Mouse (Mus musculus) kidney, embryonic 15.5 days (tissue): ENCODE results near the gene Cpped1. TPM values are rescaled to one million over a fixed set of nuclear protein-coding genes. Genes with fewer than 3 reads are reported as not detected.

ENCODE experiments used
- ATAC-seq: fragments of 200-750 bp; cut with Nextera tagmentation; replicated peaks from 2 replicates; pipeline ENCODE4 v1.8.0; 2017; ENCODE audit warnings: moderate TSS enrichment; ENCODE audit not compliant: low FRiP score
- H3K27ac ChIP-seq: fragments of 300-500 bp; sonication (generic); 2 replicates; pipeline ENCODE4 v1.5.1; 2015; ENCODE audit warnings: mild to moderate bottlenecking, inconsistent platforms
- H3K27me3 ChIP-seq: fragments of 300-500 bp; sonication (generic); 2 replicates; pipeline ENCODE4 v1.6.1; 2015; ENCODE audit warnings: inconsistent platforms
- H3K36me3 ChIP-seq: fragments of 300-500 bp; sonication (generic); 2 replicates; pipeline ENCODE4 v1.6.1; 2015; ENCODE audit warnings: inconsistent platforms
- H3K4me1 ChIP-seq: fragments of 300-500 bp; sonication (generic); 2 replicates; pipeline ENCODE4 v1.6.1; 2015; ENCODE audit warnings: inconsistent platforms
- H3K4me2 ChIP-seq: fragments of 300-500 bp; sonication (generic); 2 replicates; pipeline ENCODE4 v1.6.1; 2015; ENCODE audit warnings: moderate library complexity, mild to moderate bottlenecking, inconsistent platforms
- H3K4me3 ChIP-seq: fragments of 300-500 bp; sonication (generic); replicated peaks from 2 replicates; pipeline ENCODE4 v1.5.1; 2015; ENCODE audit warnings: mild to moderate bottlenecking, inconsistent platforms
- H3K9ac ChIP-seq: fragments of 300-500 bp; sonication (generic); 2 replicates; pipeline ENCODE4 v1.6.1; 2015; ENCODE audit warnings: mild to moderate bottlenecking, inconsistent platforms
- H3K9me3 ChIP-seq: fragments of 300-500 bp; sonication (generic); replicated peaks from 2 replicates; pipeline ENCODE4 v1.6.1; 2016; ENCODE audit warnings: inconsistent platforms
- WGBS: fragments of 180-500 bp; shearing (Covaris S2); methylation state at CpG from one replicate; pipeline ENCODE4 v1.1.7; 2015; ENCODE audit warnings: mixed read lengths; 5-methylcytosine and 5-hydroxymethylcytosine counted together
- polyA plus RNA-seq: library from polyadenylated mRNA; unstranded; fragments of >200 nt; fragmentation: Nextera tagmentation; extraction: Ambion mirVana; gene quantifications from 2 replicates; pipeline ENCODE4 v1.2.1, GENCODE M21; 2015

Cpped1 gene
- polyA plus RNA-seq, 1 experiment from 2014 or later, result 30.5 TPM

- Histone ChIP-seq H3K4me1 (no peaks in the 10 kb centered on the region), H3K27ac (no peak overlapping the region), H3K9ac (no peak overlapping the region), H3K27me3 (no peaks in the 10 kb centered on the region), H3K36me3 (no peaks in the 10 kb centered on the region), H3K9me3 (no peaks in the 10 kb centered on the region), H3K4me2 (no peak overlapping the region), H3K4me3 (no peak overlapping the region)
- whole genome bisulfite sequencing, result 85% methylated on average over 3 of the region's 3 CpGs
- ATAC-seq, result no peak
These were observed 118.8 kb downstream of the Cpped1 start for GRCm38 (mm10) chr16:11790476-11790875.

DNA sequence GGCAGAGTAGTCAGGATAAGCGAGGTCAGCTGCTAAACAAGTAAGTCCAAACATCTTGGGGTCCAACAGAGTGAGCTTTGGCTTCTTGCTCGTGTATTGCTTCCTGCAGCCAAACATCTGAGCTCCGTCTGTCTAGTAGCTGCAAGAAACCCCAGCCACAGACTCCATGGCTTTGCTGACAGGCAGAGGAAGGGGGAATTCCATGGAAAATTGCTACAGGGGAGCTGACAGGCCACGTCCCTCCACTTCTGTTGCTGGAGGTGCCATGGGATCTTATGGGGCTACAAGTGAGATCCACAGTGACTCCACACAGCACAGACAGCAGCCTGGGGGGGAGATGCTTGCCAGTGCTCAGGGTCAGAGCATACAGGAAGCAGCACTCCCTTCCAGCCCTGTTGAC lies 123.4 kb downstream of the Cpped1 start:
- Histone ChIP-seq H3K9me3 (no peaks in the 10 kb centered on the region), H3K36me3 (no peaks in the 10 kb centered on the region), H3K4me2 (no peak overlapping the region), H3K27ac (no peak overlapping the region), H3K4me3 (no peak overlapping the region), H3K27me3 (no peaks in the 10 kb centered on the region), H3K4me1 (no peaks in the 10 kb centered on the region), H3K9ac (no peak overlapping the region)
- ATAC-seq, result no peak
- WGBS, result 68% methylated on average over 4 of the region's 4 CpGs

- Histone ChIP-seq H3K4me2 (no peak overlapping the region), H3K27me3 (no peaks in the 10 kb centered on the region), H3K4me3 (no peak overlapping the region), H3K36me3 (no peaks in the 10 kb centered on the region), H3K9me3 (no peaks in the 10 kb centered on the region), H3K27ac (no peak overlapping the region), H3K4me1 (no peaks in the 10 kb centered on the region), H3K9ac (no peak overlapping the region)
- ATAC-seq, result no peak
- 73% methylated on average over 4 of the region's 4 CpGs for WGBS
These were observed 124.9 kb downstream of the Cpped1 start for GRCm38 (mm10) chr16:11784354-11784753.

DNA sequence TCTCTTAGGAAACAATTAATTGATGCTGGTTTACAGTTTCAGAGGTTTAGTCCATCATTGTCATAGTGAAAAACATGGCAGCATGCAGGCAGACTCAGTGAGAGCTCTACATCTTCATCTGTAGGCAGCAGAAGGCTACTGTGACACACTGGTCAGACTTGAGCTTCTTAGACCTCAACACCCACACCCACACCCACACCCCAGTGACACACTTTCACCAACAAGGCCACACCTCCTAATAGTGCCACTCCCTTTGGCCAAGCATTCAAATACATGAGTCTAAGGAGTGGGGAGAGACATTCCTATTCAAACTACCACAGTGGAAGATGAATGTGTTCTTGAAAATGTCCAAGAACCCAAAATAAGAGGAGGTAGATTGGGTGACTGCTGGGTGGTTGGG lies 125.9 kb downstream of the Cpped1 start:
- H3K4me1 ChIP-seq, result no peaks in the 10 kb centered on the region
- H3K4me3 ChIP-seq, result no peak overlapping the region
- no peaks in the 10 kb centered on the region for H3K36me3 ChIP-seq
- H3K4me2 ChIP-seq, result no peak overlapping the region
- H3K27me3 ChIP-seq, result no peaks in the 10 kb centered on the region
- no peak for ATAC-seq
- H3K9ac ChIP-seq, result no peak overlapping the region
- no peaks in the 10 kb centered on the region for H3K9me3 ChIP-seq
- H3K27ac ChIP-seq, result no peak overlapping the region

DNA sequence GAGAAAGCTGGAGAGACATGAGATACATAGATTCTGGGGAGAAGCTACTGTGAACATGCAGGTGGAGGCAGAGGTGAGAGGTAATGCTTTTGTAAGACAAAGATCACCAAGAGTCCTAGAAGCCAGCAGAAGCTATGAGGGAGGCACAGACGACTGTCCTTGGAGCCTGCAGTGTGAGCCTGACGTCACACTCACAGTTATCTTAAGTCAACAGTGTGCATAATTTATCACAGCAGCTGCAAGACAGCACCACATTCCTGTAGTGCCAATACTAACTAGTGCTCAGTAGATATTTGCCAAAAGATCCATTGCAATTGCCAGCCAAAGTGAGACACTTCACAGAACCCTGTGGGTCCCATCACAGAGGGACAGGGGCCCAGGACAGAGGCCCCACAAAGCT lies 127.2 kb downstream of the Cpped1 start:
- no peak overlapping the region for H3K27ac ChIP-seq
- no peaks in the 10 kb centered on the region for H3K27me3 ChIP-seq
- H3K9me3 ChIP-seq, result no peaks in the 10 kb centered on the region
- H3K4me3 ChIP-seq, result no peak overlapping the region
- WGBS, result 19% methylated on average over 2 of the region's 2 CpGs
- H3K4me2 ChIP-seq, result no peak overlapping the region
- no peak overlapping the region for H3K9ac ChIP-seq
- H3K4me1 ChIP-seq, result no peaks in the 10 kb centered on the region
- H3K36me3 ChIP-seq, result no peaks in the 10 kb centered on the region
- no peak for ATAC-seq

DNA sequence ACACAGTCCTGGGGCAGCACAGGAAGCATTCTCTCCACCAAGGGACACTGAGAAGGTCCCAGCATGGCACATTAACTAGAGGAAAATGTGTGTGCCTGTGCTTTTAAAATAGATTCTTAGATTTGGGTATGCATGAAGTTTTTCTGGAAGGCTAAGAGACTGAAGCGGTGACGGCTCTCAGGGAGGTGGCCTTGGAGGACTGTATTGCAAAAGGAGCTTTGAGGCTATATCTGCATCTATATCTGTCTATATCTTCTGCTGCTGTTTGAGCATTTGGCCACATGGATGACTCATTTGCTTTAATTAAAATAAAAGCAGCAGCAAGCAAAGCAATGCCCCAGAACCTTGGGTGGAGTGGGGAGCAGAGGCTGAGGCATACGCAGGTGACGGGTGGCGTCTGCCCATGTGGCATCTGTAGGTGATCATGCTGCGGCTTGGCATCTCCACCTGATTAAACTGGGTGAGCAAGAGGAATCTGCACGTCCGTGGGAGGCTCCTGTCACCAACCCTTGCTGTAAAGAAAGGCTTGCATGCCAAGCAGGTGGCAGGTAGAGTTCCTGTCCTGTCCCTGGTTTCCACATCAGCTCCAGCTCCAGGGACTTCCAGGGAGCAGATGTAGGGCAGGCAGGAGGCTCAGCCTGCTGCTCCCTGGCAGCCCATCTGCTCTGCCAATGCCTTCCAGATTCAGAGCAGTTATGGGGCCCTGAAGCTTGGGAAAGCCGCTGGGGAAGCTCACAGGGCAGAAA lies 130.4 kb downstream of the Cpped1 start:
- Histone ChIP-seq H3K9ac (no peak overlapping the region), H3K27ac (no peak overlapping the region), H3K4me2 (no peak overlapping the region), H3K36me3 (no peaks in the 10 kb centered on the region), H3K9me3 (no peaks in the 10 kb centered on the region), H3K4me3 (no peak overlapping the region), H3K27me3 (no peaks in the 10 kb centered on the region), H3K4me1 (no peaks in the 10 kb centered on the region)
- no peak for ATAC-seq
- whole genome bisulfite sequencing, result 84% methylated on average over 9 of the region's 9 CpGs

- Histone ChIP-seq H3K4me2 (no peak overlapping the region), H3K36me3 (no peaks in the 10 kb centered on the region), H3K4me3 (no peak overlapping the region), H3K4me1 (no peaks in the 10 kb centered on the region), H3K27ac (no peak overlapping the region), H3K9ac (no peak overlapping the region), H3K9me3 (no peaks in the 10 kb centered on the region), H3K27me3 (no peaks in the 10 kb centered on the region)
- no peak for ATAC-seq
- WGBS, result 77% methylated on average over 5 of the region's 5 CpGs
These were observed 131.1 kb downstream of the Cpped1 start for GRCm38 (mm10) chr16:11778191-11778590.

DNA sequence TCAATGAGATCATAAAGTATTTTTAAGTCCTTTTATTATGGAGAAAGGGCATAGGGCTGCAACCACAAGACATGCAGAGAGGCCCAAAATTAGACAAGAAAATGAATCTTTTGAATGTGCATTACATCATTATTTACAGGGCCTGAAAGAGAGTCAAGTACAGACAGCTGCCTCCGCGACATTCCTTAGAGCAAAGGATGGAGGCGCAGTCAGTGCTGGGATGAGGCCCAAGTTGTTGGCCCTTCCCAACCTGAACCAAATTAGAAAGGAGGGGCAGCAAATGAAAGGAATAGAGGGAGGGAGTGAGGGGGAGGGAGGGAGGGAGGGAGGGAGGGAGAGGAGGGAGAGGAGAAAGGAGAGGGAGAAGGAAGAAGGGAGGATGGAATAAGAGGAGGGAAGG lies 132.7 kb downstream of the Cpped1 start:
- WGBS, result 65% methylated on average over 3 of the region's 3 CpGs
- ATAC-seq, result no peak
- H3K9me3 ChIP-seq, result no peaks in the 10 kb centered on the region
- no peak overlapping the region for H3K27ac ChIP-seq
- H3K27me3 ChIP-seq, result no peaks in the 10 kb centered on the region
- H3K36me3 ChIP-seq, result no peaks in the 10 kb centered on the region
- H3K9ac ChIP-seq, result no peak overlapping the region
- no peaks in the 10 kb centered on the region for H3K4me1 ChIP-seq
- no peak overlapping the region for H3K4me2 ChIP-seq
- H3K4me3 ChIP-seq, result no peak overlapping the region

- Histone ChIP-seq H3K27ac (no peak overlapping the region), H3K4me3 (no peak overlapping the region), H3K4me1 (no peaks in the 10 kb centered on the region), H3K27me3 (no peaks in the 10 kb centered on the region), H3K4me2 (no peak overlapping the region), H3K9ac (no peak overlapping the region), H3K9me3 (peaks cover 6% of the 10 kb centered on the region; the same call in 1 of the 2 replicates), H3K36me3 (no peaks in the 10 kb centered on the region)
- no peak for ATAC-seq
- WGBS, result 75% methylated on average over 1 of the region's 1 CpGs
These were observed 134.9 kb downstream of the Cpped1 start for GRCm38 (mm10) chr16:11774321-11774720.

DNA sequence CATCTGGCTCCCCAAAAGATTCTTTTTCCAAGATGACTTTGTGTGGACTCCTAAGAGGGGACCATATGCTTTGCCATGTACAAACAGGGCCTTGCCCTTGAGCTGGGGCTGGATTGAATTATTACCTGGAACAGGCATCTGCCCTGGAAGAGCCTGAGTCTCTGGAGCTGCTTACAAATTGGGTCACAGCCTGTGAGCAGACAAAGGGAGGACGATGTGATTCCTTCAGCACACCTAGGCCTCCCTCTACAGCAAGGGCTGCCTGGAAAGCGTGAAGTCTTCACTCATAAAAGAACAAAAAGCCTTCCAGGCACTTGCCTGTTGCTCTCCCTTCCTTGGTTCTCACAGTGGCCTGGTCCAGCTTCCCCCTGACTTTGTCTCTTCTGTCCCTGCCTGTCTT lies 136.9 kb downstream of the Cpped1 start:
- H3K9me3 ChIP-seq, result peaks cover 6% of the 10 kb centered on the region; the same call in 1 of the 2 replicates
- WGBS, result 43% methylated on average over 2 of the region's 2 CpGs
- H3K36me3 ChIP-seq, result no peaks in the 10 kb centered on the region
- H3K27me3 ChIP-seq, result no peaks in the 10 kb centered on the region
- no peaks in the 10 kb centered on the region for H3K4me1 ChIP-seq
- no peak overlapping the region for H3K27ac ChIP-seq
- ATAC-seq, result no peak
- H3K9ac ChIP-seq, result no peak overlapping the region
- no peak overlapping the region for H3K4me3 ChIP-seq
- H3K4me2 ChIP-seq, result no peak overlapping the region

DNA sequence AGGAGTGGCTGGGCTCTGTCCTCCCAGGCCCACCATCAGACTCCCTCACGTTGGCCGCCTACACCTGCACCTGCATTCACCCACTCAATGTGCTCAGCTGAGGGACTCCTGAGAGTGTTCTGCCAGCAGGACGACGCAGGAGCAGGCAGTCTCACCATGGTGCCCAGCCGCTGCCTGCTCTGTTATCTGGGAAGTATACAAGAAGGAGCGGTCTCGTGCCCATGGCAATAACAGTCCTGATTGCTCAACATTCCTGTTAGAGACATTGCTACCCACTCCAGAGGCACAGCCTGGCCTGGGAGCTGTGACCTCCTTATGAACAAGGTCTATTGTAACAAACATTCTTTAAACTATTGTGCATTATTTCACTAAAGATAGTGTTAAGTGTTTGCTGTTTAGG lies 151.3 kb downstream of the Cpped1 start:
- no peaks in the 10 kb centered on the region for H3K9me3 ChIP-seq
- no peak overlapping the region for H3K9ac ChIP-seq
- no peaks in the 10 kb centered on the region for H3K4me1 ChIP-seq
- H3K27me3 ChIP-seq, result no peaks in the 10 kb centered on the region
- no peak for ATAC-seq
- WGBS, result 84% methylated on average over 7 of the region's 7 CpGs
- no peak overlapping the region for H3K27ac ChIP-seq
- H3K4me2 ChIP-seq, result no peak overlapping the region
- no peak overlapping the region for H3K4me3 ChIP-seq
- H3K36me3 ChIP-seq, result no peaks in the 10 kb centered on the region

DNA sequence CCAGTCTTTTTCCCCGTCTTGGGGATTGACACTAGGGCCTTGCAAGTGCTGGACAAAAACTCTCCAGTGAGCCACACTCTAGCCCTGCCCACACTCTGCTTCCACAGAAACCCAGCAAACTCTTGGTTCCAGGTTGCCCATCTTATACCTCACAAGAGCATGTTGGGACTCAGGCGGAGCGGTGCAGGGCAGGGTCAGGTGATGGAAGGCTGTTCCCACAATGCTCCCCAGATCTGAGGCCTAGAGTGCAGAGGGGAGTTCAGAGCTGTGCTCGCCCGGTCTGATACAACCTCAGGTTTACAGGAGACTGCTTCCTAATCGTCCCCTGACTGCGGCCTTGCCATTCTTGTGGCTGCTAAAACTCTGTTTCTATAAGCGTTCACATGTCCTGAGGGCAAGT lies 151.8 kb downstream of the Cpped1 start:
- H3K9me3 ChIP-seq, result no peaks in the 10 kb centered on the region
- H3K27me3 ChIP-seq, result no peaks in the 10 kb centered on the region
- no peaks in the 10 kb centered on the region for H3K36me3 ChIP-seq
- no peaks in the 10 kb centered on the region for H3K4me1 ChIP-seq
- WGBS, result 89% methylated on average over 8 of the region's 8 CpGs
- no peak for ATAC-seq
- H3K4me3 ChIP-seq, result no peak overlapping the region
- H3K9ac ChIP-seq, result no peak overlapping the region
- H3K27ac ChIP-seq, result no peak overlapping the region
- no peak overlapping the region for H3K4me2 ChIP-seq

GRCm38 (mm10) chr16:11756598-11757245 lies 152.5 kb downstream of the Cpped1 start:
- no peak for ATAC-seq
- no peaks in the 10 kb centered on the region for H3K27me3 ChIP-seq
- no peaks in the 10 kb centered on the region for H3K36me3 ChIP-seq
- no peaks in the 10 kb centered on the region for H3K9me3 ChIP-seq
- no peak overlapping the region for H3K27ac ChIP-seq
- H3K4me3 ChIP-seq, result no peak overlapping the region
- H3K9ac ChIP-seq, result no peak overlapping the region
- H3K4me1 ChIP-seq, result no peaks in the 10 kb centered on the region
- WGBS, result 78% methylated on average over 1 of the region's 1 CpGs
- H3K4me2 ChIP-seq, result no peak overlapping the region
